Mouse (Mus musculus): ENCODE data around the gene Map1lc3b.

GRCm38 (mm10) chr8:121613419-121613818 is 23.3 kb downstream of the Map1lc3b start:
- TF ChIP-seq CTCF (IDR thresholded peaks at IDR 0.05; ENCODE audit: extremely low read depth, insufficient read depth, insufficient read length, insufficient replicate concordance) (no peak), POLR2A (IDR thresholded peaks at IDR 0.05; ENCODE audit: low read depth, low read length) (no peak)
